Mouse (Mus musculus) liver, embryonic 13.5 days (tissue): ENCODE data around the gene Rgmb. TPM values are rescaled to one million over a fixed set of nuclear protein-coding genes. Genes with fewer than 3 reads are reported as not detected.

ENCODE experiments used
- ATAC-seq: fragments of 200-750 bp; cut with Nextera tagmentation; 2 replicates; pipeline ENCODE4 v1.8.0; 2017; ENCODE audit warnings: low read depth, mild to moderate bottlenecking, moderate number of reproducible peaks, moderate library complexity
- DNase-seq: peaks from one replicate; pipeline ENCODE4 v3.0.0; 2022
- H3K27ac ChIP-seq: fragments of 300-500 bp; sonication (generic); 2 replicates; pipeline ENCODE4 v1.5.1; 2015; ENCODE audit warnings: moderate library complexity, mild to moderate bottlenecking, inconsistent platforms
- H3K27me3 ChIP-seq: fragments of 300-500 bp; sonication (generic); 2 replicates; pipeline ENCODE4 v1.6.1; 2015; ENCODE audit warnings: mild to moderate bottlenecking, inconsistent platforms
- H3K36me3 ChIP-seq: fragments of 300-500 bp; sonication (generic); 2 replicates; pipeline ENCODE4 v1.6.1; 2015; ENCODE audit warnings: mild to moderate bottlenecking, inconsistent platforms
- H3K4me1 ChIP-seq: fragments of 300-500 bp; sonication (generic); replicated peaks from 2 replicates; pipeline ENCODE4 v1.6.1; 2015; ENCODE audit warnings: inconsistent platforms
- H3K4me2 ChIP-seq: fragments of 300-500 bp; sonication (generic); 2 replicates; pipeline ENCODE4 v1.6.1; 2015; ENCODE audit warnings: inconsistent platforms, mild to moderate bottlenecking, moderate library complexity
- H3K4me3 ChIP-seq: fragments of 300-500 bp; sonication (generic); replicated peaks from 2 replicates; pipeline ENCODE4 v1.5.1; 2015; ENCODE audit warnings: mild to moderate bottlenecking, inconsistent platforms
- H3K9ac ChIP-seq: fragments of 300-500 bp; sonication (generic); 2 replicates; pipeline ENCODE4 v1.6.1; 2015; ENCODE audit warnings: mild to moderate bottlenecking, inconsistent platforms
- H3K9me3 ChIP-seq: fragments of 300-500 bp; sonication (generic); replicated peaks from 2 replicates; pipeline ENCODE4 v1.6.1; 2016; ENCODE audit warnings: inconsistent platforms
- WGBS: fragments of 180-500 bp; shearing (Covaris S2); methylation state at CpG from one replicate; pipeline ENCODE4 v1.1.7; 2015; ENCODE audit not compliant: insufficient replicate concordance; 5-methylcytosine and 5-hydroxymethylcytosine counted together
- polyA plus RNA-seq: library from polyadenylated mRNA; unstranded; fragments of >200 nt; fragmentation: Nextera tagmentation; extraction: Ambion mirVana; gene quantifications from 2 replicates; pipeline ENCODE4 v1.2.1, GENCODE M21; 2015

The Rgmb gene
- polyA plus RNA-seq, result 0.74 and 1.4 TPM in 2 replicates

DNA sequence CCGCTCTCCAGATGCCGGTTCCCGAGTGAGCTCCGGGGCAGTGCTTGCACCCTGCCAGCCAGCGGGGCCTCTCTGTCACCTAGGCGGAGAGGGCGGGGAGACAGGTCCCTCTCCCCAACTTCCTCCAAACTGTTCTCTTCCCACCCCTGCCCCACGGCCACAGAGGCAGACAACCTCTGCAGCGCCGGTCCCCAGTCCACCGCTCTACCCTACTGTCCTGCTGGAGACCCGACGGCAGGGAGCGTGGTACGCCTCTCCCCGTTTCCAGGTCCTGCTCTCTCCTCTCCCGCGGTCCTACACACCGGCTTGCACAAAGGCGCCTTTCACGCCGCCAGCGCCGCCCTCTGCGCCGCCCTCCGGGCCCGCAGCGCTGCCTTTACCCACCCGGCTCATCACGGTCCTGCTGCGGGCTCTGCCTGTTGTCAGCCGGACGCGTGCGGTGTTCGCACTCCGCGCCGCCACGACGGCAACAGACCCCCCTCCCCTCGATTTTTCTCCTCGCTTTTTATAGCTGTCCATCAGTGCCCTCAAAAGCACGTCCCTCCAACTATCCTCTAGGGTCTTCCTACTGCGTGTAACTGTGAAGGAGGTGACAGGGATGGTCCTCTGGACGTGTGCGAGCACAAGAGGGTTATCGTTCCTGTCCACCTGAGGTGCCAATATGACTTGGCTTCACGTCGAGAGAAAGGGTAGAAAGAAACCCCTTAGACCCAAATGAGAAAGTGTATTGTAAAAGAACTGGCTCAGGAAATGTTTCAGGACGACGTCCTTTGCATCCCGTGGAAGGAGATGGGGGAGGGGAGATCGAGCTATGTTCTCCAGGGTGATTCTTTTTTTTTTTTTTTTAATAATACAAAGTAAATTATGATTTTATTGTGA is at the start of gene Rgmb:
Gene Rgmb (minus strand): TSS at position 274 of the 879 bp plus-strand sequence.
- Histone ChIP-seq H3K4me3 (peak within 1 kb of the TSS; percentile 49), H3K4me1 (peaks cover 9% of the 10 kb centered on the region; the same call in 1 of the 2 replicates), H3K27me3 (peaks cover 69% of the 10 kb centered on the region), H3K36me3 (no peaks in the 10 kb centered on the region), H3K9ac (peak within 1 kb of the TSS; percentile 22; the same call in 1 of the 2 replicates), H3K9me3 (no peaks in the 10 kb centered on the region), H3K4me2 (peak within 1 kb of the TSS; percentile 64), H3K27ac (no peak within 1 kb of the TSS)
- WGBS, result 3% methylated on average over 55 of the region's 55 CpGs
- no peak for ATAC-seq
- no peak for DNase-seq

- H3K36me3 ChIP-seq, result no peaks in the 10 kb centered on the region
- ATAC-seq, result no peak
- no peaks in the 10 kb centered on the region for H3K4me1 ChIP-seq
- no peaks in the 10 kb centered on the region for H3K27me3 ChIP-seq
- H3K9ac ChIP-seq, result no peak overlapping the region
- 69% methylated on average over 6 of the region's 6 CpGs for WGBS
- no peak overlapping the region for H3K27ac ChIP-seq
- H3K9me3 ChIP-seq, result no peaks in the 10 kb centered on the region
- DNase-seq, result no peak
- no peak overlapping the region for H3K4me2 ChIP-seq
- H3K4me3 ChIP-seq, result no peak overlapping the region
Observed at GRCm38 (mm10) chr17:15874765-15875164, 43.9 kb upstream of the Rgmb start.

DNA sequence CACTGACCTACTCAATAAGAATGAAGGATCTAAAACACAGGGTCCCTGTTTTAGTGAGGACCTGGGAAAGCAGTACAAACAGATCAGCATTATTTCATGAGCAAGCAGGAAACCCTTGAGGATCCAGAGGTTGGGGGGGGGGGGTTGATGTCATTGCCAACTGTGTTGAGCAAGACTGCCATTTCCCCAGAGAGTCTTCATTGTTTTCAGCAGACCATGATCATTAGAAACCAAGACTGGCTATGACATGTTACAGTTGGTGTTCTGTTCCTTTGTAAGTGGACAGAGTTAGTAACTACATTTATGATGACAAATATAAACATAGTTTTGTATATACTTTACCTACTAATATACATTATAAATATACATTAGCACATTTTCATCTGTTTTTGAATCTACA is 41.3 kb upstream of the Rgmb start:
- Histone ChIP-seq H3K36me3 (no peaks in the 10 kb centered on the region), H3K4me1 (no peaks in the 10 kb centered on the region), H3K4me3 (no peak overlapping the region), H3K9me3 (no peaks in the 10 kb centered on the region), H3K9ac (no peak overlapping the region), H3K4me2 (no peak overlapping the region), H3K27me3 (no peaks in the 10 kb centered on the region), H3K27ac (no peak overlapping the region)
- DNase-seq, result no peak
- no peak for ATAC-seq

GRCm38 (mm10) chr17:15865249-15865648 is 34.4 kb upstream of the Rgmb start:
- no peak for ATAC-seq
- Histone ChIP-seq H3K9me3 (no peaks in the 10 kb centered on the region), H3K36me3 (no peaks in the 10 kb centered on the region), H3K27ac (no peak overlapping the region), H3K4me1 (no peaks in the 10 kb centered on the region), H3K4me3 (no peak overlapping the region), H3K27me3 (no peaks in the 10 kb centered on the region), H3K4me2 (no peak overlapping the region), H3K9ac (no peak overlapping the region)
- no peak for DNase-seq
- 67% methylated on average over 1 of the region's 1 CpGs for WGBS

DNA sequence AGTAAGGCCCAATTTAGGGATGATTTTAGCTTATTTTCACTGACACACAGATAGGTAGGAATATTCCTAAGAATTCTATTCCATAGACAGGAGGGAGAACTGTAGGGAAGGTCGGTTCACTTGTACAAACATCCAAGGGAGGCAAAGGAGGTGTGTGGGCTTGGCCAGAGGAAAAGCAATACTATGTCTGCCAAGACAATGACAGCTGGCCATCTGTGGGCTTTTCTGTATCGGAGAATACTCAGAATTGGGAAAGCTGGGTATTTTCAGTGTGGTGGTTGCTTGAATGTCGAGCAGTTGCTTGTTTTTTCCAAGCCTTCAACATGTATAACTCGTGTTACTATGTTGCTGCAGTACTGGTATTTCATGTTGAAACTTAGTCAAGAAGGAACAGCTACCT is 31.5 kb upstream of the Rgmb start:
- no peak overlapping the region for H3K4me3 ChIP-seq
- DNase-seq (no peak), ATAC-seq (no peak)
- no peaks in the 10 kb centered on the region for H3K9me3 ChIP-seq
- WGBS, result 55% methylated on average over 4 of the region's 4 CpGs
- no peaks in the 10 kb centered on the region for H3K27me3 ChIP-seq
- no peak overlapping the region for H3K9ac ChIP-seq
- no peaks in the 10 kb centered on the region for H3K36me3 ChIP-seq
- H3K27ac ChIP-seq, result no peak overlapping the region
- H3K4me1 ChIP-seq, result no peaks in the 10 kb centered on the region
- no peak overlapping the region for H3K4me2 ChIP-seq

DNA sequence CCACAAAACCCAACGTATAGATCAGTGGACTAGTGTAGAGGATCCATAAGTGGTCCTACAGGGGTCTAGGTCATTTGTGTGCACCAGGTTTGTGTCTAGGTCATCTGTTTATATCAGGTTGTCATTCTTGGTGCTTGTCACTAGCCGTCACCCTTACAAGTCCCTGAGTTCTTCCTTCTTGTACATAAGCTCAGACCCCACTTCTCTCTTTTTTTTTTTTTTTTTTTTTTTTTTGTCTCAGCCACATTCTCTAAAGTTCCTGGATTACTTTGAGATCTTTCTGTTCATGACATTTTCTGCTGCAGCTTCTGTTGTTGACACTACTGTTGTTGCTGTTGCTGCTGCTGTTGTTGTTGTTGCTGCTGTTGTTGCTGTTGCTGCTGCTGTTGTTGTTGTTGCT is 22.3 kb upstream of the Rgmb start:
- Histone ChIP-seq H3K9ac (no peak overlapping the region), H3K9me3 (no peaks in the 10 kb centered on the region), H3K27me3 (no peaks in the 10 kb centered on the region), H3K4me1 (no peaks in the 10 kb centered on the region), H3K4me2 (no peak overlapping the region), H3K36me3 (no peaks in the 10 kb centered on the region), H3K27ac (no peak overlapping the region), H3K4me3 (no peak overlapping the region)
- DNase-seq, result no peak
- 62% methylated on average over 2 of the region's 2 CpGs for WGBS
- ATAC-seq, result no peak

DNA sequence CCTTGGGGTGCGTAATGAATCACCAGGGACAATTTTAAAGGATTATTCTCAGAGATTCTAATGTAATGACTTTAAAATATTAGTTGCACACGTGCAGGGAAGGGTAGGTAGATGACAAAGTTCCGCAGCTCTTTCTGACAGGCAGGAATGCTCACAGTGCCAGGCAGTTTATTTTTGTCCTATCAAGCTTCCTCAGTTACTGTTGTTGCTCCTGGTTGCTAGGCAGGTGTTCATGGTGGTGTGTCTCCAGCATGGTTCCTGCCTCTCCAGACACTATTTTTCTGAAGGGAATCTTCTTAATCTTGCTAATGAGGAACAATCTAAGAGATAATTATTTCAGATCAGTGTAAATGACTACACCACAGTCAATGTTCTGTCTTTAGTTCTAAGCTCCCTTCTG is 19.7 kb upstream of the Rgmb start:
- Histone ChIP-seq H3K27ac (no peak overlapping the region), H3K27me3 (no peaks in the 10 kb centered on the region), H3K9me3 (no peaks in the 10 kb centered on the region), H3K4me2 (no peak overlapping the region), H3K4me3 (no peak overlapping the region), H3K9ac (no peak overlapping the region), H3K36me3 (no peaks in the 10 kb centered on the region), H3K4me1 (no peaks in the 10 kb centered on the region)
- DNase-seq (no peak), ATAC-seq (no peak)
- 56% methylated on average over 3 of the region's 3 CpGs for WGBS

- no peaks in the 10 kb centered on the region for H3K36me3 ChIP-seq
- no peaks in the 10 kb centered on the region for H3K27me3 ChIP-seq
- H3K9me3 ChIP-seq, result no peaks in the 10 kb centered on the region
- H3K27ac ChIP-seq, result no peak overlapping the region
- H3K4me3 ChIP-seq, result no peak overlapping the region
- WGBS, result 46% methylated on average over 2 of the region's 2 CpGs
- no peak overlapping the region for H3K4me2 ChIP-seq
- ATAC-seq (no peak), DNase-seq (no peak)
- no peak overlapping the region for H3K9ac ChIP-seq
- no peaks in the 10 kb centered on the region for H3K4me1 ChIP-seq
Observed at GRCm38 (mm10) chr17:15841425-15841824, 10.6 kb upstream of the Rgmb start.

- H3K27me3 ChIP-seq, result peaks cover 55% of the 10 kb centered on the region
- no peaks in the 10 kb centered on the region for H3K9me3 ChIP-seq
- DNase-seq (no peak), ATAC-seq (no peak)
- WGBS, result 31% methylated on average over 5 of the region's 5 CpGs
- peaks cover 6% of the 10 kb centered on the region; the same call in 1 of the 2 replicates for H3K4me1 ChIP-seq
- no peak overlapping the region for H3K9ac ChIP-seq
- no peak overlapping the region for H3K4me2 ChIP-seq
- no peaks in the 10 kb centered on the region for H3K36me3 ChIP-seq
- no peak overlapping the region for H3K27ac ChIP-seq
- H3K4me3 ChIP-seq, result no peak overlapping the region
Observed at GRCm38 (mm10) chr17:15832398-15832797, 1.6 kb upstream of the Rgmb start.

- Histone ChIP-seq H3K27me3 (peaks cover 61% of the 10 kb centered on the region), H3K27ac (no peak overlapping the region)
Observed at GRCm38 (mm10) chr17:15831810-15832209, 971 bp upstream of the Rgmb start.

DNA sequence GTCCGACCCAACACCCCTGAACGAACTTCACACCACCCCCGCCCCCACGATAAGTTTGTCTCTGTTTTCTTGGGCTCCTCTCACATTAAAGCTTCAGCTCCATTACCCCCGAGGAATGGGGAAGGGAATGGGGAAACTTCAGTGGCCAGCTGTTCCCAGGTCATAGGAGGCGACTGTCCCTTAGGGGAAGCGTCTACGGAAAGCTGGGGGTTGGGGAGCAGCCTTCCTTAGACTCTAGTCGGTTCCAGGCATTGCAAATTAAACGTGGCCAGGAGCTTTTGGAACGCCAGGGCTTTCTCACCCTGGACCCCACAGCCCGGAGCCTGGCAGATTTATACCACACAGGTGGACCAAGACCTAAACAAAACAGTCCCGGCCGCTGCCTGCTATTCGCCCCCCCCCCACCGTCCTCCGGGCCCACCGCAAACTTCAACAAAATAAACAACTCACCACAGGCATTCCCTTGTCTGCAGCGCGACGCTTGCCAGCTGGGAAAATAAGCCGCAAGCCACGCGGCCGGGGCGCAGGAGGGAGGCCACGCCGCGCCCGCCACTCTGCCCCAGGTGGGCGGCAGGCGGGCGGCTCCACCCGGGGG is 571 bp downstream of the Rgmb start:
- Histone ChIP-seq H3K27me3 (peaks cover 76% of the 10 kb centered on the region), H3K4me1 (peaks cover 13% of the 10 kb centered on the region), H3K9ac (peak overlapping the region; percentile 22; the same call in 1 of the 2 replicates), H3K36me3 (no peaks in the 10 kb centered on the region), H3K27ac (no peak overlapping the region), H3K4me2 (peak overlapping the region; percentile 64), H3K9me3 (no peaks in the 10 kb centered on the region), H3K4me3 (peak overlapping the region; percentile 49)
- under 1% methylated on average over 34 of the region's 34 CpGs for WGBS
- ATAC-seq (no peak), DNase-seq (no peak)

More at GRCm38 (mm10) chr17:15831810-15832209, 971 bp upstream of the Rgmb start:
- no peak overlapping the region for H3K9ac ChIP-seq
- no peak for ATAC-seq
- WGBS, result 10% methylated on average over 8 of the region's 8 CpGs
- H3K4me2 ChIP-seq, result no peak overlapping the region
- no peaks in the 10 kb centered on the region for H3K36me3 ChIP-seq
- no peak for DNase-seq
- no peaks in the 10 kb centered on the region for H3K9me3 ChIP-seq
- no peak overlapping the region for H3K4me3 ChIP-seq
- peaks cover 6% of the 10 kb centered on the region; the same call in 1 of the 2 replicates for H3K4me1 ChIP-seq
